Mouse (Mus musculus) megakaryocyte, embryonic 14.5 days (primary cell): Measurements from ENCODE around the gene Fam208b.

Source experiments
- FLI1 ChIP-seq: IDR thresholded peaks from 2 replicates; pipeline ENCODE4 v1.6.1; 2012; ENCODE audit warnings: low read length, inconsistent platforms, mixed read lengths
- GATA1 ChIP-seq: IDR thresholded peaks from 3 replicates; pipeline ENCODE4 v1.6.1; 2012; ENCODE audit warnings: mixed read lengths, low read length, inconsistent platforms, borderline replicate concordance

DNA sequence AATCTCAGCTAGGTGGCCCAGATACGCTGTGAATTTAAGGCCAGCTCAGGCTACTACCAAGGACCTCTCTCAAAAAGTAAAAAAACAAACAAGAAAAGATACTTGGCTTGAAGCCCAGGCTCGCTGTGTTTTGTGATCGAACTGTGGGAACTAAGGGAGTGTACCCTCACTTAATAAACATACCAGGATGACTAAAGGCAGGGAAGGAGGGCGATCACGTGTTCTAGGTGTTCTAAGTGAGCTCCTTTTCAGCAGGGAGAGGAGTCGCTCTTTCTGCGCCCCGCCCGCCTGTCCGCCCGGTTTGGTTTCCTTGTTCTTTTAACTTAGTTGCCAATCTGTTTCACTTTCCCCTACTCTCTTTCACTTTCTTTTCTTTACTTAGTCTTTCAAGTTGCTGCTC lies 25.9 kb upstream of the Fam208b start:
- no peak for TF ChIP-seq FLI1
- no peak for TF ChIP-seq GATA1
